In genomic region chr11:43976024-43976423, GRCm38 (mm10) we compare ENCODE assay signal across 27 mouse cellular contexts.
"Had no signal": no experiment of that assay in that cellular context is flagged by ENCODE, and none has a peak within 500 bp of the region (broad histone marks: within the 10 kb centered on the region; RNA-seq: fewer than 3 reads in every experiment).

No protein-coding gene starts in this region.

- H3K4me3 ChIP-seq: gastrocnemius, adult 2 months; heart, adult 2 months; heart, embryonic 13.5 days; heart, embryonic 15.5 days; hindbrain, embryonic 10.5 days; hindbrain, embryonic 12.5 days; intestine, embryonic 15.5 days; layer of hippocampus, adult 2 months; left cerebral cortex, adult 2 months; limb, embryonic 10.5 days; limb, embryonic 12.5 days; liver, embryonic 13.5 days; liver, embryonic 15.5 days had no signal

- H3K36me3 ChIP-seq: heart, embryonic 13.5 days; heart, embryonic 15.5 days; hindbrain, embryonic 10.5 days; hindbrain, embryonic 12.5 days; intestine, embryonic 15.5 days; limb, embryonic 10.5 days; limb, embryonic 12.5 days; liver, embryonic 13.5 days; liver, embryonic 15.5 days had no signal

- H3K27me3 ChIP-seq: heart, embryonic 13.5 days; heart, embryonic 15.5 days; hindbrain, embryonic 12.5 days; intestine, embryonic 15.5 days; limb, embryonic 12.5 days; liver, embryonic 13.5 days; liver, embryonic 15.5 days had no signal

- DNase-seq: gastrocnemius, adult 2 months; gastrocnemius, postnatal 10 days; gastrocnemius, postnatal 25 days; heart, adult 2 months; heart, postnatal 4 days; kidney, adult 2 months; kidney, postnatal 14 days; kidney, postnatal 36 days; liver; liver, embryonic 13.5 days; liver, postnatal 0 days had no signal

- H3K4me1 ChIP-seq: heart, embryonic 13.5 days; heart, embryonic 15.5 days; hindbrain, embryonic 10.5 days; intestine, embryonic 15.5 days; limb, embryonic 12.5 days; liver, embryonic 13.5 days; liver, embryonic 15.5 days had no signal

- H3K4me2 ChIP-seq: heart, embryonic 11.5 days; heart, embryonic 13.5 days; heart, embryonic 15.5 days; hindbrain, embryonic 12.5 days; hindbrain, embryonic 14.5 days; intestine, embryonic 15.5 days; limb, embryonic 12.5 days; liver, embryonic 11.5 days; liver, embryonic 13.5 days; liver, embryonic 15.5 days had no signal

- H3K9ac ChIP-seq: heart, embryonic 13.5 days; heart, embryonic 15.5 days; hindbrain, embryonic 12.5 days; hindbrain, embryonic 14.5 days; intestine, embryonic 15.5 days; limb, embryonic 12.5 days; liver, embryonic 13.5 days; liver, embryonic 15.5 days; liver, postnatal 0 days had no signal

- ATAC-seq: hindbrain, embryonic 16.5 days; inflammation-experienced regulatory T-cells, adult 6 months; intestine, embryonic 15.5 days; intestine, postnatal 0 days; liver, postnatal 0 days had no signal

- H3K9me3 ChIP-seq: heart, embryonic 13.5 days; heart, embryonic 15.5 days; hindbrain, embryonic 10.5 days; hindbrain, embryonic 12.5 days; intestine, embryonic 15.5 days; limb, embryonic 10.5 days; limb, embryonic 12.5 days; liver, embryonic 13.5 days; liver, embryonic 15.5 days had no signal

- H3K27ac ChIP-seq: gastrocnemius, adult 2 months; heart, adult 2 months; heart, embryonic 13.5 days; heart, embryonic 15.5 days; hindbrain, embryonic 10.5 days; hindbrain, embryonic 12.5 days; hindbrain, embryonic 14.5 days; intestine, embryonic 15.5 days; layer of hippocampus, adult 2 months; left cerebral cortex, adult 2 months; limb, embryonic 10.5 days; limb, embryonic 12.5 days; liver, embryonic 13.5 days; liver, embryonic 15.5 days had no signal
